Mouse (Mus musculus): ENCODE results near the gene Best3. TPM values are rescaled to one million over a fixed set of nuclear protein-coding genes. Genes with fewer than 3 reads are reported as not detected.

Best3 gene
- not detected in 2 replicates for polyA plus RNA-seq (2012; rRNA removed)
- polyA plus RNA-seq (2014; fragmentation: Nextera tagmentation; extraction: Ambion mirVana), result not detected in 2 replicates

DNA sequence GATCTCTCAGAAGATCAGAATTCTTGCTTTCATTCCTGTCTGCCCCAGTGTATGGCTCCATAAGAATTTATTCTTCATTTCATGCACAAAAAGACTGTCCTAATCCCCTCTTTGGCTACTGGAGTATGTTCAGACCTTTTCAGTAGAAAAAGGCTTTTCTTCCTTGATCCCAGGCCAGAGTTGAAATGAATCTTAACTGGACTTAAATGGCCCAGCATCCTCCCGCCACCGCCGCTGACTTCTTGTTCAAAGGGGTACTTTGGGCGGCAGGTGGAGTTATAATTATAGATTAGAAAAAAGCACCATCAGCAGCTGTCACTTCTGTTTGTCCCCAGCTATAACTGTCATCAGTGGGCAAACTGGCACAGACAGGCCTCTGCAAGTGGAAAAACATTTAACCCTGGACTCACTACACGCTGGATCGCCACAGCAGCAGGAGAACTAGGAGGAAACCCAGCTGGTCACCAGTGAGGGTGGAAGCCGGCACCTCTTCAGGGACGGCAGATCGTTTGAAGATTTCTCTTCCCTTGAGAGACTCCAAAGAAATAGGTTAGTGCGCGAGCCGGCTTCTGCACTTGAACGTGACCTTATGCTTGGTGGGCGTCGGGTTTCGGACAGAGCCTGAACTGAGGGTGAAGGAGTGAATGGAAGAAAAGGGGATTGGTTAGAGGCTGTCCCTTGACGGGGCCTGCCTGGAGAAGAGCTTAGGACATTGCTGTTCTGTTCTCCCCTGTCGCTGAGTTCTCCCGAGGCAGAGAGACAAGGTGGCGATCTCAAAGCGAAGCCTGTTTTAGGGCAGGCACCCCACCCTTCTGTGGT lies at the start of gene Best3:
Gene Best3 (plus strand): TSS at position 51 of the 819 bp plus-strand sequence.
- no peaks in the 10 kb centered on the region for H3K27me3 ChIP-seq (ENCODE audit: control insufficient read depth, insufficient read depth, low read length)
- no peak within 1 kb of the TSS for H3K4me3 ChIP-seq (ENCODE audit: insufficient read depth in 1 of 2, low read depth in 2 of 2, low read length in 2 of 2)
- 63% methylated on average over 21 of the region's 21 CpGs for WGBS (ENCODE audit: insufficient replicate concordance)
- H3K9me3 ChIP-seq (ENCODE audit: control insufficient read depth, low read length), result no peaks in the 10 kb centered on the region
- no peaks in the 10 kb centered on the region for H3K36me3 ChIP-seq (replicated peaks; ENCODE audit: control insufficient read depth, insufficient read depth, low read depth)
- H3K9ac ChIP-seq (replicated peaks), result no peak within 1 kb of the TSS
- no peak within 1 kb of the TSS for H3K27ac ChIP-seq
- no peak for ATAC-seq (ENCODE audit: insufficient read depth)
- no peak within 1 kb of the TSS for H3K4me2 ChIP-seq (ENCODE audit: low read depth)
- H3K4me1 ChIP-seq (replicated peaks; ENCODE audit: control insufficient read depth in 2 of 2, insufficient read depth in 2 of 2, low read length in 1 of 2), result no peaks in the 10 kb centered on the region
- TF ChIP-seq EP300 (IDR thresholded peaks at IDR 0.05; ENCODE audit: low read depth) (no peak), CTCF (IDR thresholded peaks at IDR 0.05; ENCODE audit: low read depth) (no peak)
- DNase-seq (ENCODE audit: low read depth in 3 of 3, low spot score in 3 of 3), result no peak

DNA sequence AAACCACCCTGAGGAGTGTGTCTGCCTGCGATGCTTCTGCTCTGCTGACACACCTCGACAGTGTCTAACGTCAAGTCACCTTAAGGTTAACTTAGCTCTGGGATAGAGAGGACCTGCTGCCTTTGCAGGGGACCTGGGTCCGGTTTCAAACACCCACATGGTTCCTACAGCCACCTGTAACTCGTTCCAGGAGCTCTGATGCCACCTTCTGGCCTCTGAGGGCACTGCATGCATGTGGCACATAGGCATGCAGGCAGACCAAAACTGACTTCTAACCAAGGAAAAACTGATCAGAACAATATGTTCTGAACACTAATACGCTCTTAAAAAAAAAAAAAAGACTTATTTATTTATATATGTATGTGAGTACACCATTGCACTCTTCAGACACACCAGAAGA lies 43.1 kb upstream of the Best3 start:
- 70% methylated on average over 6 of the region's 6 CpGs for WGBS (ENCODE audit: insufficient replicate concordance)
- TF ChIP-seq CTCF (IDR thresholded peaks at IDR 0.05; ENCODE audit: low read depth) (peak; percentile 84), EP300 (IDR thresholded peaks at IDR 0.05; ENCODE audit: low read depth) (no peak)
- Histone ChIP-seq H3K36me3 (replicated peaks; ENCODE audit: control insufficient read depth, insufficient read depth, low read depth) (no peaks in the 10 kb centered on the region), H3K27ac (no peak overlapping the region), H3K27me3 (ENCODE audit: control insufficient read depth, insufficient read depth, low read length) (no peaks in the 10 kb centered on the region), H3K4me1 (replicated peaks; ENCODE audit: control insufficient read depth in 2 of 2, insufficient read depth in 2 of 2, low read length in 1 of 2) (peaks cover 0 to 6% of the 10 kb centered on the region in 2 experiments; a peak in 2 of 4 replicates), H3K4me2 (ENCODE audit: low read depth) (no peak overlapping the region), H3K4me3 (ENCODE audit: insufficient read depth in 1 of 2, low read depth in 2 of 2, low read length in 2 of 2) (no peak overlapping the region), H3K9ac (replicated peaks) (no peak overlapping the region), H3K9me3 (ENCODE audit: control insufficient read depth, low read length) (no peaks in the 10 kb centered on the region)
- DNase-seq (ENCODE audit: low read depth in 3 of 3, low spot score in 3 of 3), result no peak
- ATAC-seq (ENCODE audit: insufficient read depth), result no peak

DNA sequence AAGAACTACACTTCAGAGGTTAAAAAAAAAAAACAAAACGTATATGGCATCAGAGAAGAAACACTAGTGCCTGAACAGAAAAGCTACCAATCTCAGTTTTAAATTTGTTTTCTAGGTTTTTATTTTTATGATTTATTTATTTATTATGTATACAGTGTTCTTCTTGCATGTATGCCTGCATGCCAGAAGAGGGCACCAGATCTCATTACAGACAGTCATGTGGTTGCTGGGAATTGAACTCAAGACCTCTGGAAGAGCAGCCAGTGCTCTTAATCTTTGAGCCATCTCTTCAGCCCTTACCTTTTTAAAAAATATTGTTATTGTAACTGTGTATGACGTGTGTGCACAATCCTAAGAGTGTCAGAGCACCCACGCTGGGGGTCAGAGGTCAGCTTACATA lies 42.0 kb upstream of the Best3 start:
- Histone ChIP-seq H3K9ac (replicated peaks) (no peak overlapping the region), H3K27me3 (ENCODE audit: control insufficient read depth, insufficient read depth, low read length) (no peaks in the 10 kb centered on the region), H3K4me1 (replicated peaks; ENCODE audit: control insufficient read depth in 2 of 2, insufficient read depth in 2 of 2, low read length in 1 of 2) (peaks cover 3 to 12% of the 10 kb centered on the region in 2 experiments; a peak in 3 of 4 replicates), H3K36me3 (replicated peaks; ENCODE audit: control insufficient read depth, insufficient read depth, low read depth) (no peaks in the 10 kb centered on the region), H3K4me2 (ENCODE audit: low read depth) (no peak overlapping the region), H3K9me3 (ENCODE audit: control insufficient read depth, low read length) (no peaks in the 10 kb centered on the region), H3K4me3 (ENCODE audit: insufficient read depth in 1 of 2, low read depth in 2 of 2, low read length in 2 of 2) (no peak overlapping the region), H3K27ac (no peak overlapping the region)
- no peak for TF ChIP-seq EP300 (IDR thresholded peaks at IDR 0.05; ENCODE audit: low read depth)
- peak; percentile 47 for TF ChIP-seq CTCF (IDR thresholded peaks at IDR 0.05; ENCODE audit: low read depth)
- 62% methylated on average over 3 of the region's 3 CpGs for WGBS (ENCODE audit: insufficient replicate concordance)
- ATAC-seq (ENCODE audit: insufficient read depth), result no peak
- no peak for DNase-seq (ENCODE audit: low read depth in 3 of 3, low spot score in 3 of 3)

DNA sequence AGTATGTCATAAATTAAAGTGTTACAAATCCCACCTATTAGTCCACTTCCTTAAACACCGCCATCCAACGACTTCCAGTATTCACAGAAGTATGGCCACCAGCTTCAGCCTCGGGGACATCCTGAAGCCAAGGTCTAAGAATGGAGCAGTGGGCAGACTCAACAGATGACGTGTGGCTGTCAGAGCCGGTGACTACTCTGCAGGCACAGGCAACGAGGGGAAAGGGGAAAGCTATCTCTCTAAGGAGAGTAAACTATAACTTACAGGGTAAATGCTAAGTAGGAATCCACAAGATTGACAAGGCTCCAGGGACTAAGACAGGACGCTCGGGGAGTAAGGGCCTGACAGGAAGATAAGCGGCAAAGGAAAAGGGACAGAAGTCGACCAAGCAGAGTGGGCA lies 41.2 kb upstream of the Best3 start:
- no peak for TF ChIP-seq CTCF (IDR thresholded peaks at IDR 0.05; ENCODE audit: low read depth)
- TF ChIP-seq EP300 (IDR thresholded peaks at IDR 0.05; ENCODE audit: low read depth), result no peak
- H3K4me2 ChIP-seq (ENCODE audit: low read depth), result no peak overlapping the region
- no peaks in the 10 kb centered on the region for H3K27me3 ChIP-seq (ENCODE audit: control insufficient read depth, insufficient read depth, low read length)
- H3K4me1 ChIP-seq (replicated peaks; ENCODE audit: control insufficient read depth in 2 of 2, insufficient read depth in 2 of 2, low read length in 1 of 2), result peaks cover 4 to 12% of the 10 kb centered on the region in 2 experiments; a peak in 3 of 4 replicates
- H3K9ac ChIP-seq (replicated peaks), result no peak overlapping the region
- 48% methylated on average over 10 of the region's 10 CpGs for WGBS (ENCODE audit: insufficient replicate concordance)
- no peaks in the 10 kb centered on the region for H3K36me3 ChIP-seq (replicated peaks; ENCODE audit: control insufficient read depth, insufficient read depth, low read depth)
- no peaks in the 10 kb centered on the region for H3K9me3 ChIP-seq (ENCODE audit: control insufficient read depth, low read length)
- ATAC-seq (ENCODE audit: insufficient read depth) (no peak), DNase-seq (ENCODE audit: low read depth in 3 of 3, low spot score in 3 of 3) (no peak)
- H3K4me3 ChIP-seq (ENCODE audit: insufficient read depth in 1 of 2, low read depth in 2 of 2, low read length in 2 of 2), result no peak overlapping the region
- no peak overlapping the region for H3K27ac ChIP-seq

DNA sequence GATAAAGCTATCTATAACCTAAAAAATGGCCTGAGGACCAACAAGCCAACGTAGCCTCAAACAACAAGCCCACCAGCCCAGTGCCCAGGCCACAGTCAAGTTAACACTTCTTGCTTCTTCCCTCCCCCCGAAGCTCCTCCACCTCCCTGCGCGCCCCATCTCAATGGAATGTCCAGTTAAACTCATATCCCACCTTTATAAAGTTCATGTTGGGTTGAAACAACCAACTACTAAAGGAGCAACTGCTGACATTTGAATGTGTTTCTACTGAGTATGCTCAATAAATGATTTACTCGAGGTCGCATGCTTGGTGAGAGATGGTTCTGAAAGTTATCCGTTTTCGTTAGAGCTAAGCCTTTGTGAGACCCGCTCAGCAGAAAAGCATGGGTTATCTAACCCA lies 37.7 kb upstream of the Best3 start:
- no peaks in the 10 kb centered on the region for H3K27me3 ChIP-seq (ENCODE audit: control insufficient read depth, insufficient read depth, low read length)
- WGBS (ENCODE audit: insufficient replicate concordance), result 87% methylated on average over 9 of the region's 9 CpGs
- ATAC-seq (ENCODE audit: insufficient read depth), result no peak
- TF ChIP-seq EP300 (IDR thresholded peaks at IDR 0.05; ENCODE audit: low read depth) (no peak), CTCF (IDR thresholded peaks at IDR 0.05; ENCODE audit: low read depth) (no peak)
- H3K4me2 ChIP-seq (ENCODE audit: low read depth), result peak overlapping the region; percentile 98
- H3K9me3 ChIP-seq (ENCODE audit: control insufficient read depth, low read length), result no peaks in the 10 kb centered on the region
- no peaks in the 10 kb centered on the region for H3K36me3 ChIP-seq (replicated peaks; ENCODE audit: control insufficient read depth, insufficient read depth, low read depth)
- no peak overlapping the region for H3K9ac ChIP-seq (replicated peaks)
- H3K4me3 ChIP-seq (ENCODE audit: insufficient read depth in 1 of 2, low read depth in 2 of 2, low read length in 2 of 2), result no peak overlapping the region; a peak in 1 of 4 replicates
- H3K27ac ChIP-seq, result no peak overlapping the region
- peaks cover 6 to 15% of the 10 kb centered on the region in 2 experiments; a peak in 3 of 4 replicates for H3K4me1 ChIP-seq (replicated peaks; ENCODE audit: control insufficient read depth in 2 of 2, insufficient read depth in 2 of 2, low read length in 1 of 2)
- no peak for DNase-seq (ENCODE audit: low read depth in 3 of 3, low spot score in 3 of 3)

All from liver, embryonic 14.5 days (tissue).